Mouse (Mus musculus) fat pad, adult 2 months (tissue): ENCODE measurements around the gene Rbm28.
"Not testable (repeated sequence)": the region's sequence is repeated elsewhere in the genome, so short reads cannot be mapped to it uniquely, and the experiment has no call there.

Experiments
- DNase-seq: peaks from one replicate; pipeline ENCODE4 v3.0.0-alpha.2; 2011; ENCODE audit warnings: low read depth, low spot score; ENCODE audit errors: extremely low read depth

Gene Rbm28

GRCm38 (mm10) chr6:29195146-29195545 lies 30.3 kb upstream of the Rbm28 start:
- no peak for DNase-seq

GRCm38 (mm10) chr6:29193961-29194750 lies 29.4 kb upstream of the Rbm28 start:
- DNase-seq, result no peak

GRCm38 (mm10) chr6:29187936-29188335 lies 23.1 kb upstream of the Rbm28 start:
- no peak for DNase-seq

- DNase-seq, result no peak
Observed at GRCm38 (mm10) chr6:29179843-29180242, 15.0 kb upstream of the Rbm28 start.

- no peak for DNase-seq
Observed at GRCm38 (mm10) chr6:29178888-29179658, 14.3 kb upstream of the Rbm28 start, which contains the start of gene Prrt4. Gene Prrt4, minus strand, starts transcription at chr6:29179584.

- no peak for DNase-seq
Observed at GRCm38 (mm10) chr6:29177901-29178879, 13.4 kb upstream of the Rbm28 start.

- no peak for DNase-seq
Observed at GRCm38 (mm10) chr6:29175113-29175512, 10.3 kb upstream of the Rbm28 start.

GRCm38 (mm10) chr6:29174368-29174767 lies 9.6 kb upstream of the Rbm28 start:
- DNase-seq, result no peak

GRCm38 (mm10) chr6:29170952-29171388 lies 6.2 kb upstream of the Rbm28 start:
- DNase-seq, result no peak

- DNase-seq, result no peak
Observed at GRCm38 (mm10) chr6:29170063-29170921, 5.5 kb upstream of the Rbm28 start.

- no peak for DNase-seq
Observed at GRCm38 (mm10) chr6:29169675-29170062, 4.9 kb upstream of the Rbm28 start.

GRCm38 (mm10) chr6:29168871-29169270 lies 4.1 kb upstream of the Rbm28 start:
- no peak for DNase-seq

GRCm38 (mm10) chr6:29166196-29166595 lies 1.4 kb upstream of the Rbm28 start:
- DNase-seq, result no peak

GRCm38 (mm10) chr6:29161291-29161690 lies 3.5 kb downstream of the Rbm28 start:
- not testable (repeated sequence) for DNase-seq

- no peak for DNase-seq
Observed at GRCm38 (mm10) chr6:29160786-29161185, 4.0 kb downstream of the Rbm28 start.

- DNase-seq, result no peak
Observed at GRCm38 (mm10) chr6:29156326-29156725, 8.5 kb downstream of the Rbm28 start.

GRCm38 (mm10) chr6:29150001-29150400 lies 14.8 kb downstream of the Rbm28 start:
- DNase-seq, result no peak

- no peak for DNase-seq
Observed at GRCm38 (mm10) chr6:29147407-29148010, 17.3 kb downstream of the Rbm28 start.

GRCm38 (mm10) chr6:29146641-29147040 lies 18.2 kb downstream of the Rbm28 start:
- DNase-seq, result no peak
